Mouse (Mus musculus): ENCODE results near the gene Rph3a. TPM values are rescaled to one million over a fixed set of nuclear protein-coding genes. Genes with fewer than 3 reads are reported as not detected.

The Rph3a gene
- polyA plus RNA-seq, 1 experiment from 2014 or later: not detected

GRCm38 (mm10) chr5:120968134-120968532 is 41.8 kb downstream of the Rph3a start:
- Histone ChIP-seq H3K9me3 (replicated peaks; ENCODE audit: control insufficient read depth, low read length) (no peaks in the 10 kb centered on the region), H3K4me1 (ENCODE audit: control insufficient read depth, insufficient read depth, low read length) (no peaks in the 10 kb centered on the region), H3K9ac (ENCODE audit: low read length) (no peak overlapping the region), H3K4me3 (ENCODE audit: low read length) (no peak overlapping the region), H3K27ac (ENCODE audit: low read length) (no peak overlapping the region), H3K36me3 (ENCODE audit: control insufficient read depth, insufficient read depth) (no peaks in the 10 kb centered on the region), H3K4me2 (ENCODE audit: low read depth, low read length) (no peak overlapping the region), H3K27me3 (ENCODE audit: control insufficient read depth, insufficient read depth, low read length) (no peaks in the 10 kb centered on the region)
- no peak for ATAC-seq (replicated peaks; ENCODE audit: extremely low read depth, insufficient read depth, low FRiP score)
- 53% methylated on average over 4 of the region's 4 CpGs for WGBS

- H3K9ac ChIP-seq (ENCODE audit: low read length): no peak overlapping the region
- no peak overlapping the region for H3K4me3 ChIP-seq (ENCODE audit: low read length)
- H3K27ac ChIP-seq (ENCODE audit: low read length): no peak overlapping the region
- 73% methylated on average over 13 of the region's 13 CpGs for WGBS
- no peaks in the 10 kb centered on the region for H3K36me3 ChIP-seq (ENCODE audit: control insufficient read depth, insufficient read depth)
- no peaks in the 10 kb centered on the region for H3K9me3 ChIP-seq (replicated peaks; ENCODE audit: control insufficient read depth, low read length)
- ATAC-seq (replicated peaks; ENCODE audit: extremely low read depth, insufficient read depth, low FRiP score): no peak
- no peaks in the 10 kb centered on the region for H3K4me1 ChIP-seq (ENCODE audit: control insufficient read depth, insufficient read depth, low read length)
- H3K4me2 ChIP-seq (ENCODE audit: low read depth, low read length): no peak overlapping the region
- H3K27me3 ChIP-seq (ENCODE audit: control insufficient read depth, insufficient read depth, low read length): no peaks in the 10 kb centered on the region
These were observed 42.3 kb downstream of the Rph3a start for GRCm38 (mm10) chr5:120967355-120968133.

- Histone ChIP-seq H3K4me2 (ENCODE audit: low read depth, low read length) (no peak overlapping the region), H3K27ac (ENCODE audit: low read length) (no peak overlapping the region), H3K9me3 (replicated peaks; ENCODE audit: control insufficient read depth, low read length) (no peaks in the 10 kb centered on the region), H3K9ac (ENCODE audit: low read length) (no peak overlapping the region), H3K36me3 (ENCODE audit: control insufficient read depth, insufficient read depth) (no peaks in the 10 kb centered on the region), H3K4me1 (ENCODE audit: control insufficient read depth, insufficient read depth, low read length) (no peaks in the 10 kb centered on the region), H3K27me3 (ENCODE audit: control insufficient read depth, insufficient read depth, low read length) (no peaks in the 10 kb centered on the region), H3K4me3 (ENCODE audit: low read length) (no peak overlapping the region)
- no peak for ATAC-seq (replicated peaks; ENCODE audit: extremely low read depth, insufficient read depth, low FRiP score)
- 80% methylated on average over 8 of the region's 8 CpGs for WGBS
These were observed 43.0 kb downstream of the Rph3a start for GRCm38 (mm10) chr5:120966894-120967293.

- Histone ChIP-seq H3K36me3 (ENCODE audit: control insufficient read depth, insufficient read depth) (no peaks in the 10 kb centered on the region), H3K4me2 (ENCODE audit: low read depth, low read length) (no peak overlapping the region), H3K4me1 (ENCODE audit: control insufficient read depth, insufficient read depth, low read length) (no peaks in the 10 kb centered on the region), H3K27me3 (ENCODE audit: control insufficient read depth, insufficient read depth, low read length) (no peaks in the 10 kb centered on the region), H3K9me3 (replicated peaks; ENCODE audit: control insufficient read depth, low read length) (no peaks in the 10 kb centered on the region), H3K9ac (ENCODE audit: low read length) (no peak overlapping the region), H3K4me3 (ENCODE audit: low read length) (no peak overlapping the region), H3K27ac (ENCODE audit: low read length) (no peak overlapping the region)
- no peak for ATAC-seq (replicated peaks; ENCODE audit: extremely low read depth, insufficient read depth, low FRiP score)
- 70% methylated on average over 4 of the region's 4 CpGs for WGBS
These were observed 43.7 kb downstream of the Rph3a start for GRCm38 (mm10) chr5:120966156-120966555.

- no peak overlapping the region for H3K4me3 ChIP-seq (ENCODE audit: low read length)
- no peaks in the 10 kb centered on the region; the same call in 1 of the 2 replicates for H3K9me3 ChIP-seq (replicated peaks; ENCODE audit: control insufficient read depth, low read length)
- H3K4me2 ChIP-seq (ENCODE audit: low read depth, low read length): no peak overlapping the region
- no peaks in the 10 kb centered on the region for H3K27me3 ChIP-seq (ENCODE audit: control insufficient read depth, insufficient read depth, low read length)
- H3K36me3 ChIP-seq (ENCODE audit: control insufficient read depth, insufficient read depth): no peaks in the 10 kb centered on the region
- H3K27ac ChIP-seq (ENCODE audit: low read length): no peak overlapping the region
- 46% methylated on average over 4 of the region's 4 CpGs for WGBS
- no peaks in the 10 kb centered on the region for H3K4me1 ChIP-seq (ENCODE audit: control insufficient read depth, insufficient read depth, low read length)
- no peak for ATAC-seq (replicated peaks; ENCODE audit: extremely low read depth, insufficient read depth, low FRiP score)
- no peak overlapping the region for H3K9ac ChIP-seq (ENCODE audit: low read length)
These were observed 48.9 kb downstream of the Rph3a start for GRCm38 (mm10) chr5:120961004-120961403.

- ATAC-seq (replicated peaks; ENCODE audit: extremely low read depth, insufficient read depth, low FRiP score): no peak
- 15% methylated on average over 5 of the region's 5 CpGs for WGBS
- Histone ChIP-seq H3K4me3 (ENCODE audit: low read length) (no peak overlapping the region), H3K9ac (ENCODE audit: low read length) (no peak overlapping the region), H3K4me2 (ENCODE audit: low read depth, low read length) (no peak overlapping the region), H3K27me3 (ENCODE audit: control insufficient read depth, insufficient read depth, low read length) (no peaks in the 10 kb centered on the region), H3K4me1 (ENCODE audit: control insufficient read depth, insufficient read depth, low read length) (no peaks in the 10 kb centered on the region), H3K36me3 (ENCODE audit: control insufficient read depth, insufficient read depth) (no peaks in the 10 kb centered on the region), H3K9me3 (replicated peaks; ENCODE audit: control insufficient read depth, low read length) (no peaks in the 10 kb centered on the region; the same call in 1 of the 2 replicates), H3K27ac (ENCODE audit: low read length) (no peak overlapping the region)
These were observed 55.9 kb downstream of the Rph3a start for GRCm38 (mm10) chr5:120953974-120954373.

GRCm38 (mm10) chr5:120952242-120952770 is 57.6 kb downstream of the Rph3a start:
- no peak for ATAC-seq (replicated peaks; ENCODE audit: extremely low read depth, insufficient read depth, low FRiP score)
- Histone ChIP-seq H3K4me2 (ENCODE audit: low read depth, low read length) (no peak overlapping the region), H3K9ac (ENCODE audit: low read length) (no peak overlapping the region), H3K9me3 (replicated peaks; ENCODE audit: control insufficient read depth, low read length) (no peaks in the 10 kb centered on the region), H3K27me3 (ENCODE audit: control insufficient read depth, insufficient read depth, low read length) (no peaks in the 10 kb centered on the region), H3K4me3 (ENCODE audit: low read length) (no peak overlapping the region), H3K36me3 (ENCODE audit: control insufficient read depth, insufficient read depth) (no peaks in the 10 kb centered on the region), H3K4me1 (ENCODE audit: control insufficient read depth, insufficient read depth, low read length) (no peaks in the 10 kb centered on the region), H3K27ac (ENCODE audit: low read length) (no peak overlapping the region)
- WGBS: 57% methylated on average over 10 of the region's 10 CpGs

- H3K9ac ChIP-seq (ENCODE audit: low read length): no peak overlapping the region
- H3K4me3 ChIP-seq (ENCODE audit: low read length): no peak overlapping the region
- no peak overlapping the region for H3K4me2 ChIP-seq (ENCODE audit: low read depth, low read length)
- H3K27me3 ChIP-seq (ENCODE audit: control insufficient read depth, insufficient read depth, low read length): no peaks in the 10 kb centered on the region; the same call in 1 of the 2 replicates
- no peak for ATAC-seq (replicated peaks; ENCODE audit: extremely low read depth, insufficient read depth, low FRiP score)
- 64% methylated on average over 10 of the region's 10 CpGs for WGBS
- H3K4me1 ChIP-seq (ENCODE audit: control insufficient read depth, insufficient read depth, low read length): no peaks in the 10 kb centered on the region
- no peak overlapping the region for H3K27ac ChIP-seq (ENCODE audit: low read length)
- no peaks in the 10 kb centered on the region for H3K36me3 ChIP-seq (ENCODE audit: control insufficient read depth, insufficient read depth)
- no peaks in the 10 kb centered on the region for H3K9me3 ChIP-seq (replicated peaks; ENCODE audit: control insufficient read depth, low read length)
These were observed 67.8 kb downstream of the Rph3a start for GRCm38 (mm10) chr5:120942076-120942475.

GRCm38 (mm10) chr5:120938586-120938985 is 71.3 kb downstream of the Rph3a start:
- 28% methylated on average over 8 of the region's 8 CpGs for WGBS
- Histone ChIP-seq H3K27me3 (ENCODE audit: control insufficient read depth, insufficient read depth, low read length) (no peaks in the 10 kb centered on the region), H3K27ac (ENCODE audit: low read length) (no peak overlapping the region), H3K4me2 (ENCODE audit: low read depth, low read length) (no peak overlapping the region), H3K36me3 (ENCODE audit: control insufficient read depth, insufficient read depth) (no peaks in the 10 kb centered on the region), H3K4me1 (ENCODE audit: control insufficient read depth, insufficient read depth, low read length) (no peaks in the 10 kb centered on the region), H3K9ac (ENCODE audit: low read length) (no peak overlapping the region), H3K9me3 (replicated peaks; ENCODE audit: control insufficient read depth, low read length) (no peaks in the 10 kb centered on the region), H3K4me3 (ENCODE audit: low read length) (no peak overlapping the region)
- ATAC-seq (replicated peaks; ENCODE audit: extremely low read depth, insufficient read depth, low FRiP score): no peak
